Mouse (Mus musculus) urinary bladder, postnatal 10 days (tissue): ENCODE data around the gene Nobox.

ENCODE experiments used
- DNase-seq: peaks from one replicate; pipeline ENCODE4 v3.0.0; 2022; ENCODE audit warnings: low spot score

Nobox gene

DNA sequence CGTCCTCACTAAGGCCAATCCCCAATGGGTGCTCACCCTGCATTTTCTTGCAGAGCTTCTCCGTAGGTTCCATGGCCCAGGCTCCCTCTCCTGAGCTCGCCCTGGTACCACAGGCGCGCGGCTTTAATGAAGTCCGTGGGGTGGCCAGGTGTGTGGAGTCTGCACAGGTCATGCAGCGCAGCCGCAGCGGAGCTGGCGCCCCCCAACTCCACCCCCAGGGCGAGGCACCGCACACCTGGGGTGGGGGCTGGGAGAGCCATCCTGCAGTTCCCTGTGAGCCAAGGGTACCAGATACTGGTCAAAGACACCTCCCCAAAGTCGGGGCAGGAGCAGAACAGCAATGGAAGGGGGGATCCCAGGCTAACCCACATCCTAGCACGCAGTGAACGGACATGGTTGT is at the start of gene Nobox:
Nobox (minus strand) TSS at position 101 of the 400 bp plus-strand sequence.
- DNase-seq, result no peak

GRCm38 (mm10) chr6:43354562-43355241 is 45.3 kb upstream of the Nobox start:
- no peak for DNase-seq

DNA sequence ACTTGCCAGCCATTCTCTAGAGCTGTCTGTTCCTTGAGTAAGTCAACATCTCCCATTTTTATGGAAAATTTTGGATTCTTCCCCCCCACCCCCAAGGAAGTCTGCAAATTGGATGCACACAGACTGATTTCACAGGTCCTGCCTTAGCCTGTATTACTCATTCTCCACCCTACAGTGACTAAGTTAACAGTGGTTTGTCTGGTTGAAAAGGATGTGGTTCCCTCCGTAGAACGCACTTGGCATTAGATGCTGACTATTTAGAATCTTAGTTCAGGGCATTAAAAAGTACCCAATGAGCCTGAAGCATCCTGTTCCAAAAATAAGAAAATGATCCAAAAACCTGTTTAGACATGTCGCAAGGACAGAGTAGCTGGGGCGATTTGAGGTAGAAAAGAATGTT is 44.1 kb upstream of the Nobox start:
- no peak for DNase-seq

DNA sequence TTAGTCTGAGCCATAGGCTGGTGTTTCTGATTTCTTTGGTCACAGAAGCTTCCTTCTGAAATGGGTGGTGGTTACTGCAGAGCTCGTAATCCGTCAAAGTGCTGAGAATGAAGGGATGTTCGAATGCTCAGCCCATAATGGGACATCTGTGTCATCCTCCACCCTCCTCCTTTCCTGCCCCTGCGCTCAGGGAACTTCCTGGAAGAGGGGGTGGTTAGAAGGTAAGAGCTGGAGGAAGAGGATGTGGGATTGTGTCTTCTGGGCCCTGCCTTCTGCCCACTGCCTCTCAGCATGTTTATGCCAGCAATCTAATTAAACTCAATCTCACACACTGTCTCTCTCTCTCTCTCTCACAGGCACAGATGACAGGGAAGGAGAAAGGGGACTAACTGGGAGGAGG is 39.7 kb upstream of the Nobox start:
- no peak for DNase-seq

DNA sequence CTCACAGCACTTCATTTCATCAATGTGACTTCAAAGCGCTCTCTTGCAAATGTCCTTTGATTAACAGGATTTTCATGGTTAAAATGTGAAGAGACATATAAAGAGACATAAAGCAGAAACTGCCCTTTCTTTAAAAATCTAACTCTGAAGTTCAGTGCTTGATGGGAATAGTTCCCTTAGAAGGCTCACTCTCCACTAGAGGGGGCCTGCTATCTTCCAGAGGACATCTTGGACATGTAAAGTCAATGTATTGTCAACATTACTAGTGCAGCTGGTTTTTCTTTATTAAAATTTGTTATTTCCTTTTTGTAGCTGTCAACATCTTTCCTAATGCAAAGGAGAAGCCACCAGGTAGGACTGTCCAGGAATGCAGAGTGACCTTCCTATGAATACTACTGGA is 38.3 kb upstream of the Nobox start:
- DNase-seq, result no peak

- no peak for DNase-seq
Observed at GRCm38 (mm10) chr6:43343006-43343405, 33.7 kb upstream of the Nobox start.

- no peak for DNase-seq
Observed at GRCm38 (mm10) chr6:43342386-43342785, 33.0 kb upstream of the Nobox start.

- DNase-seq, result no peak
Observed at GRCm38 (mm10) chr6:43338804-43339203, 29.4 kb upstream of the Nobox start.

- no peak for DNase-seq
Observed at GRCm38 (mm10) chr6:43337491-43337961, 28.2 kb upstream of the Nobox start.

DNA sequence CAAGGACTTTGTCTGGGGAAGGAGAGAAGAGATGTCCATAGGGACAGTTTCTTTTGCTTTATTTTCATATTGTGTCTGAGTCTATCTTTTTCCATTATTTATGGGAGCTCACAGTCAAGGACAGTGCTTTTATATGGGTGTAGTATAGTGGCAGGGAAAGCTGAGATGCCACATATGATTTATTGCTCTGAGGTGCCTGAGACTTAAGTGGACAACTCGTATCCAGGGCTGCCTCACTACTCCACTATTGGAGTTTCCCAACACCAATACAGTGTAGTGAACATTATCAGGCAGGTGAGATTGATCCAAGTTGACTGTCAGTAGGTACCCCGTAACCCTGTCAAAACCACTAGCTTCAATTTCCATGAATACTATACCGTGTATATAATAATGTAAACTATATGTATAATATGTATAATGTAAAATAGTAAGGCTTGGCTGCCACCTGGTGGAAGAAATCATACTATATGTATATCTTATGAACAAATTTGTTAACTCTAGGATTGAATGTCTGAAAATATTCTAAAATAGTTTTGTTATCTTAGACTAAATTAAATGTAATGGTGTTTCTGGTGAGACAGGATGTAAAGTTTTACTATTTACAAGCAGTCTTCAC is 26.4 kb upstream of the Nobox start:
- DNase-seq, result no peak

DNA sequence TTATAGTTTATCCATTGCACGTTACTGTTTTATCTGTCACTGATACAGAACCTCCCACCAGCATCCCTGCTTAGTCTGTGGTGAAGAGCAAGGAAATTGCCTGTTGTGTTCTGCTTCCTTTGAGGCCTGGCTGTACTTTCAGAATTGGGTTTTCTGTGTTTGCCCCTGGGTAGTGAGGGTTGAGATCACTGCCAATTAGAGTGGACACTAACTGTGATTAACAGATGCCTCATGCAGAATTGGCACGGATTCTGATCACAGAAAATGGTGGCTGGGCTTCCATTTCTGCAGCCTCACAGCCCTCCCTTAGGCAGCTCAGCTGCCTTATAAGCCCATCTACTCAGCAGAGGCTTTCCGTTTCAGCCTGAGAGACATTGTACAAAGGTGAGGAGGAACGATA is 24.1 kb upstream of the Nobox start:
- no peak for DNase-seq

- DNase-seq, result no peak
Observed at GRCm38 (mm10) chr6:43312961-43313656, 3.8 kb upstream of the Nobox start.

- no peak for DNase-seq
Observed at GRCm38 (mm10) chr6:43312546-43312945, 3.2 kb upstream of the Nobox start.

DNA sequence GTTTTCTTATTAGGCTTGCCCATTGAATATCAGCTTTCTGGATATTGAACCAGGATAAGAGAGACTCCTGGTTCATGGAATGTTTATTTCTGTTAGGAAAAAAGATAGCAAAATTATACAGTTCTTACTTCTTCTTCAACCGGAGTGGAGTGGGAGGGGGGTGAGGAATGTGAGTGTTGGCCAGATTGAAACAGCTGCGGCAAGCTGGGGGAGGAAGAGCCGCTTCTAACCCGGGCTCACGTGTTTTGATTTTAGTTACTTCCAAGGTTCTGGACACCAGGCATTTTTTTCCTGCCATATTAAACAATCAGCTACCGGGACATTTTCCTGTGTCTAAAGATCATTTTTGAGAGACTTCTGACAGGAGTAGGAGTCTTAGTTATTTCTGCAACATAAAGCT is 717 bp upstream of the Nobox start:
- DNase-seq, result no peak

DNA sequence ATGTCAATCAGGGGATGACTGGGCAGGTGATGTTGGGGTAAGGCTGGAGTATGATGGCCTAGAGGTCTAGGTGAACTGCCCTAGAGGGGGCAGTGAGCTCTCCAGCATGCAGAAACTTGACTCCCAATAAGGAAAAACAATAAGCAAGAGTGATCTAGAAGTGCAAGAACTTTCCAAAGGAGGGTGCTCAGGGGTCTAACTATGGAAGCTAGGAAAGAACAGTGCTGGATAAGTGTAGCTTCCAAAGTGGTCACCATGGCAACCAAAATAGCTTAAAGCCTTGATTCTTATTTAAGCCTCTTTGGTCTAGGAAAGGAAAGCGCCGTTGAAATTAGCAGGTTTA is 11.9 kb downstream of the Nobox start:
- no peak for DNase-seq

DNA sequence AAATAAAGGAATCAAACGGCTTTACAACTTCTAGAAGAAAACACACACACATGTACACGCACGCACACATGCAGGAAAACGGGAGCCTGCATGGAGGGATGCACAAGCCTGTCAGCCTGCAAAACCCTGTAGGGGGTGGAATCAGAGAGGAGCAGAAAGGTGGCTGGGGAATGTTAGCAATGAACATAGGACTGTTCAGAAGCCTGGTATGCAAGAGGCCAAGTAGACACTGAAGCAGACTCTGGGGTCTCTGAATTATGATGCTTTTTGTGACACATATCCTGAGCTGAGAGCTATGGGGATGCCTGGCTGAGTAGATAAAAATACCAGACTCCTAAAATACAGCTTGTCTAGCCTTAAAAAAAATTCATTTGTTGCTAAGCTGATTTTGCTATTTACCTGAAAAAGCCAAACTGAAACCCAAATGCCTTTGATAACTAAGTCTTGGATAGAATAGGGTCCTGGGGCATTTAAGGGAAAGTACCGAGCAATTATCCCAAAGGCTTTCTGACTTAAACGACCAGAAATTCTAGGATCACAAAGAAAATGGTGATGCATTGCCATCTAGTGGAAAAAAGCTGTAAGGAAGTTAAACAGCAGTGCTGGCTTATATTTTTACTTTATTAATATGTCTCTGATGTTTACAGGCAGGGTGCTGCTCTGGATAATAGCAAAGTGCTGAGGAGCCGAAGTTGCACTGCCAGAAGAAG is 12.4 kb downstream of the Nobox start:
- DNase-seq, result no peak

DNA sequence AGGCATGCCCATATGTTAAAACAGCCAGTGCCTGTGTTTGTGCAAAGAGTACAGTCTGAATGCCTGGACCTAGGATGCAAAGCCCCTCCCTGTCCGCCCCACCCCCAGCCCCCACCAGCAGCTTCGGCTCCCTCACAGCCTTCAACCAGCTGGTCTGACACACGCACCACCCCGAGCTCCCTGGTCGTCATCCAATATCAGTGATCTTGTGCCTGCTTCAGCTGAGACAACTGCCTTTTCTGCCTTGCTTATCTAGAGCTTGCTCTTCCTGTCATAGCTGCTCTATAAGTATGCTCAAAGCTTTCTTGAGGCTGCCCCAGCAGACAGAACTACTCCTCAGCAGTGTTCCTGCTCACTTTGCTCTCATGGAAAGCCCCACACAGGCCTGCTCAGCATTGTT is 13.4 kb downstream of the Nobox start:
- DNase-seq, result no peak

DNA sequence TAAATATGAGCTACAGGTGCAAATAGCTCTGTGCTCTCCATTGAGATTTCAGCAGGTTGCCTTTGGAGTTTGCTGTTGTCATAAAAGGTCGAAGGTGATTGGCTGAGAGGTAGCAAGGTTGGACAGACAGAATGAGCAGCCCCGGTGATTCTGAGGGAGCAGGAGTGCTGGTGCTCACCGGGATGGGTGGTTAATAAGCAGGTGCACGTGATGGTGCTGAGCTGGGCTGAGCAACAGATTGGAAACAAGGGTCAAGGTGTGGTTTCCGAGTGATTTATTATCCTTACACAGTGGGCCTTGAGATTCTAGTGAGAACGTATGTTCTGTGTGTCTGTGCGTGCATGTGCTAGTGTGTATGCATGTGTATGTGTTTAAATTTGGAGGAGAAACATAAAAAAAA is 16.2 kb downstream of the Nobox start:
- DNase-seq, result no peak

- no peak for DNase-seq
Observed at GRCm38 (mm10) chr6:43292471-43293076, 16.8 kb downstream of the Nobox start.

- no peak for DNase-seq
Observed at GRCm38 (mm10) chr6:43292041-43292440, 17.3 kb downstream of the Nobox start.

DNA sequence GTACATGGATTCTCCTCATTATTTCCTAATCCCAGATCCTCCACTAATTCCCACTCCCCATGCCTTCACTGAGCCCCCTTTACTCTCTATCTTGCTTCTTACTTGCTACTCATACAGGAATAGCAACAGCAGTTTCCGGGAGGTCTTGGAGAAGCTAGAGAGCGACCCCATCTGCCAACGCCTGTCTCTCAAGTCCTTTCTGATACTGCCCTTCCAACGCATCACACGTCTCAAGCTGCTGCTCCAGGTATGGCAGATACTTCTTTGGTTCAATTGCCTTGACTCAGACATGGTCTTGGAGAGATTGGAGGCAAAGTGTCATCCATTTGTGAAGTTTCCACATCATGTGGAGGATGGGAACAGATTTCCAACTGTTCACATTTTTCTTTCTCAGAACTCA is 28.9 kb downstream of the Nobox start:
- DNase-seq, result no peak

- DNase-seq, result no peak
Observed at GRCm38 (mm10) chr6:43278247-43278646, 31.1 kb downstream of the Nobox start.
